Mouse (Mus musculus) adrenal gland, postnatal 14 days (tissue): ENCODE results near the gene Cd209g. TPM values are rescaled to one million over a fixed set of nuclear protein-coding genes. Genes with fewer than 3 reads are reported as not detected.
"Not testable (repeated sequence)": the region's sequence is repeated elsewhere in the genome, so short reads cannot be mapped to it uniquely, and the experiment has no call there.

Experiments
- DNase-seq: peaks from one replicate; pipeline ENCODE4 v3.0.0; 2021; ENCODE audit warnings: mixed read lengths
- long read RNA-seq, 2 experiments: library from polyadenylated mRNA; stranded (forward); transcript quantifications; one replicate each; pipeline ENCODE4 v2.0.0; 2021
- total RNA-seq: library from RNA; stranded (reverse); gene quantifications from 2 replicates; pipeline ENCODE4 v1.2.3, GENCODE M21; 2021

Cd209g gene
- total RNA-seq, result 0.30 TPM in 1 of 2 replicates, not detected in the other
- long read RNA-seq, experiment 1, result 0 reads
- long read RNA-seq, experiment 2, partial matches to known transcripts, result 0 of 1 reads
- long read RNA-seq, experiment 2, other reads (novel, unspliced or antisense), result 1 of 1 reads

GRCm38 (mm10) chr8:4133798-4134197 lies at the start of gene Cd209g:
TSS of gene Cd209g (plus strand) at chr8:4134098.
- DNase-seq, result no peak

- peak; percentile 15 for DNase-seq
These were observed 46.6 kb upstream of the Cd209g start for GRCm38 (mm10) chr8:4087180-4087722.

GRCm38 (mm10) chr8:4088514-4088913 lies 45.4 kb upstream of the Cd209g start:
- DNase-seq, result not testable (repeated sequence)

GRCm38 (mm10) chr8:4105735-4106134 lies 28.2 kb upstream of the Cd209g start, which contains the start of gene Cd209f:
TSS of gene Cd209f (minus strand) at chr8:4105835.
- DNase-seq, result not testable (repeated sequence)

- peak; percentile 85 for DNase-seq
These were observed 6.1 kb downstream of the Cd209g start for GRCm38 (mm10) chr8:4139660-4140646.

- DNase-seq, result no peak
These were observed 7.8 kb downstream of the Cd209g start for GRCm38 (mm10) chr8:4141721-4142120.

- no peak for DNase-seq
These were observed 13.4 kb downstream of the Cd209g start for GRCm38 (mm10) chr8:4147272-4147671.

GRCm38 (mm10) chr8:4154878-4155277 lies 21.0 kb downstream of the Cd209g start:
- no peak for DNase-seq

GRCm38 (mm10) chr8:4162786-4163185 lies 28.9 kb downstream of the Cd209g start:
- DNase-seq, result no peak

GRCm38 (mm10) chr8:4165176-4165851 lies 31.4 kb downstream of the Cd209g start:
- peak; percentile 28 for DNase-seq

- peak; percentile 98 for DNase-seq
These were observed 32.2 kb downstream of the Cd209g start, which contains the start of gene Evi5l for GRCm38 (mm10) chr8:4165852-4166751. TSS of gene Evi5l (plus strand) at chr8:4166567.

GRCm38 (mm10) chr8:4166881-4167525 lies 33.1 kb downstream of the Cd209g start:
- peak; percentile 14 for DNase-seq

GRCm38 (mm10) chr8:4167918-4168317 lies 34.0 kb downstream of the Cd209g start:
- no peak for DNase-seq

GRCm38 (mm10) chr8:4172486-4172885 lies 38.6 kb downstream of the Cd209g start:
- DNase-seq, result no peak

GRCm38 (mm10) chr8:4174018-4174417 lies 40.1 kb downstream of the Cd209g start:
- no peak for DNase-seq

GRCm38 (mm10) chr8:4183409-4183808 lies 49.5 kb downstream of the Cd209g start:
- no peak for DNase-seq

- no peak for DNase-seq
These were observed 52.3 kb downstream of the Cd209g start for GRCm38 (mm10) chr8:4186151-4186550.
